Mouse (Mus musculus): ENCODE measurements around the gene Gtpbp1. TPM values are rescaled to one million over a fixed set of nuclear protein-coding genes. Genes with fewer than 3 reads are reported as not detected.

The Gtpbp1 gene
- 41.4 and 45.5 TPM in 2 replicates for polyA plus RNA-seq (2016; fragmentation: Nextera tagmentation; extraction: Ambion mirVana)

GRCm38 (mm10) chr15:79690426-79691022, at the start of gene Gtpbp1:
TSS of gene Gtpbp1 (plus strand) at chr15:79690845.
- Histone ChIP-seq H3K27ac (peak within 1 kb of the TSS; percentile 94), H3K4me1 (peaks cover 48% of the 10 kb centered on the region), H3K9me3 (replicated peaks) (no peaks in the 10 kb centered on the region), H3K9ac (peak within 1 kb of the TSS; percentile 81), H3K36me3 (0 out of 2 replicates have a peak, but pooled peaks cover 5% of the 10 kb centered on the region), H3K4me2 (replicated peaks) (peak within 1 kb of the TSS; percentile 90), H3K4me3 (peak within 1 kb of the TSS; percentile 93), H3K27me3 (no peaks in the 10 kb centered on the region)
- WGBS, result under 1% methylated on average over 45 of the region's 45 CpGs
- peak; percentile 97 for ATAC-seq (ENCODE audit: low FRiP score)

DNA sequence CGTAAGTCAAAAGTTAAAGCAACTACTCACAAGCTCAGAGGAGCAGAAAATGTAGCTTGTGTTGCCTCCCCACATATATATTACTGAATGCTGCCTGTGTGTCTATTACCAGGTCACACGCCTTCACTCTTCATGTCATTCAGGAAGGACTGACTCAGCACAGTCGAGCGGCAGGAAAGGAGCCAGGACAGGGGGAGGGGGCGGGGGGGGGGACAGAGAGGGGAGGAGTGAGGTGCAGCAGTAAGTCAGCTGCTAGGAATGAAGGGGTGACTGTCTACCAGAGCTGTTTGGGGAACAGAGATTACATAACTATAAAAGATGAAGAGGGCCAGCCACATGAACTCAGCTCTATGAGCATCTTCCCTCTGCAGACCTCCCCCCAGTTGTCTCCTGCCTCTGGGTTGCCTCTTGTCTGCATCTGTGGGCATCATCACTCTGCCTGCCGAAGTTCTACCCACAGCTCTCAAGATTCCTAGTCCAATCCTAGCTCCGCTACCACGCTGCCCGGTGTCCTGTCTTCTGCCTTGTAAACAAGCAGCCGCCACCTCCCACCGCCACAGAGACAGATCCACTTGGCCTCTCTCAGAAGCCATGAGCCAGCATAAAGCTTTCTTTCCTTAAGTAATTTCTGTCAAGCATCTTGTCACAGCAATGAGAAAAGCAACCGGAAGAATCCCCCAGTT, 49.4 kb upstream of the Gtpbp1 start:
- Histone ChIP-seq H3K4me1 (no peaks in the 10 kb centered on the region), H3K4me3 (no peak overlapping the region), H3K27me3 (no peaks in the 10 kb centered on the region), H3K9ac (no peak overlapping the region), H3K27ac (no peak overlapping the region), H3K9me3 (replicated peaks) (no peaks in the 10 kb centered on the region), H3K36me3 (peaks cover 67% of the 10 kb centered on the region), H3K4me2 (replicated peaks) (no peak overlapping the region)
- WGBS, result 84% methylated on average over 12 of the region's 12 CpGs
- ATAC-seq (ENCODE audit: low FRiP score), result no peak

- WGBS, result 88% methylated on average over 2 of the region's 2 CpGs
- Histone ChIP-seq H3K27me3 (no peaks in the 10 kb centered on the region), H3K9me3 (replicated peaks) (no peaks in the 10 kb centered on the region), H3K27ac (no peak overlapping the region), H3K9ac (no peak overlapping the region), H3K4me2 (replicated peaks) (no peak overlapping the region), H3K4me1 (no peaks in the 10 kb centered on the region), H3K36me3 (peaks cover 67% of the 10 kb centered on the region), H3K4me3 (no peak overlapping the region)
- ATAC-seq (ENCODE audit: low FRiP score), result no peak
Observed at GRCm38 (mm10) chr15:79645483-79645882, 45.2 kb upstream of the Gtpbp1 start.

- peaks cover 50% of the 10 kb centered on the region for H3K36me3 ChIP-seq
- H3K9me3 ChIP-seq (replicated peaks), result no peaks in the 10 kb centered on the region
- no peak overlapping the region for H3K4me3 ChIP-seq
- H3K4me1 ChIP-seq, result no peaks in the 10 kb centered on the region
- no peaks in the 10 kb centered on the region for H3K27me3 ChIP-seq
- WGBS, result 91% methylated on average over 12 of the region's 12 CpGs
- no peak overlapping the region for H3K9ac ChIP-seq
- no peak for ATAC-seq (ENCODE audit: low FRiP score)
- H3K27ac ChIP-seq, result no peak overlapping the region
- H3K4me2 ChIP-seq (replicated peaks), result no peak overlapping the region
Observed at GRCm38 (mm10) chr15:79648130-79648529, 42.5 kb upstream of the Gtpbp1 start.

GRCm38 (mm10) chr15:79650569-79650968, 40.1 kb upstream of the Gtpbp1 start:
- no peak overlapping the region for H3K9ac ChIP-seq
- no peak overlapping the region for H3K4me3 ChIP-seq
- H3K4me1 ChIP-seq, result no peaks in the 10 kb centered on the region
- peaks cover 42% of the 10 kb centered on the region for H3K36me3 ChIP-seq
- no peak overlapping the region for H3K4me2 ChIP-seq (replicated peaks)
- no peak overlapping the region for H3K27ac ChIP-seq
- no peaks in the 10 kb centered on the region for H3K27me3 ChIP-seq
- H3K9me3 ChIP-seq (replicated peaks), result no peaks in the 10 kb centered on the region
- no peak for ATAC-seq (ENCODE audit: low FRiP score)

DNA sequence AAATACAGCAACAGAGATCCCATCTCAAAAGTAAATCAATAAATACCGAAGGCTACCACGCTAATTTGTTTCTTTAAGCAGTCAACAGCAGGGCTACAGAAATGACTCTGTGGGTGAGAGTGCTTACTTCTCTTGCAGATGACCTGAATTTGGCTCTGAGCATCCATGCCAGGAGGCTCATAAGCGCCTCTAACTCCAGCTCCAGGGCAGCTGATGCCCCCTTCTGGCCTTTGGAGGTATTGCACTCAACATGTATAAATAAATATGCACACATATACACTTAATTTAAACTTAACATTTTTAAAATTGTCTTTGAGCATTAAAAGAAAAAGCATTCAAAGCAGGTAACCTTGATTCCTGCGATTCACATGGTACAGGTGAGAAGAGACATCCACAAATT, 39.2 kb upstream of the Gtpbp1 start:
- Histone ChIP-seq H3K4me1 (no peaks in the 10 kb centered on the region), H3K9ac (no peak overlapping the region), H3K36me3 (peaks cover 37% of the 10 kb centered on the region), H3K4me2 (replicated peaks) (no peak overlapping the region), H3K9me3 (replicated peaks) (no peaks in the 10 kb centered on the region), H3K27ac (no peak overlapping the region), H3K4me3 (no peak overlapping the region), H3K27me3 (no peaks in the 10 kb centered on the region)
- 75% methylated on average over 4 of the region's 4 CpGs for WGBS
- ATAC-seq (ENCODE audit: low FRiP score), result no peak

DNA sequence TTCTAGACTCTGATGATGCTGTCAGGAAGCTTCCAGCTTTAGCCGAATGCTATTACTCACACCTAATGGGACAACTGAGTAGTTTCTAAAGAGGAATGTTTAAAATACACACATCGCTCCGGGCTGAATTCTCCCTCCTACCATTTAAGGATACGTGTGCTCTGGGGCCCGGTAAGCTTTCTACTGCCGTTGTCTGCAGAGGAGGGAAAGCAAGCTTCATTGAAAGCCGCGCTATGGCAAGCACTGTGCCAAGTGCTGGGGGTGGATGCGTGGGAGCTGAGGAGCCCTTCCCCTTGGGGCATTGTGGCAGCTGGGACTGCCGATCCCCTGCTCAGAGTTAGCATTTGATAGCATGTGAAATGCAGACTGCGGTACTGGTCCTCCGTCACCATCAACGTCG, 34.2 kb upstream of the Gtpbp1 start:
- Histone ChIP-seq H3K9ac (no peak overlapping the region), H3K4me1 (peaks cover 7% of the 10 kb centered on the region), H3K9me3 (replicated peaks) (no peaks in the 10 kb centered on the region), H3K36me3 (peaks cover 8% of the 10 kb centered on the region; the same call in 1 of the 2 replicates), H3K27me3 (no peaks in the 10 kb centered on the region), H3K4me2 (replicated peaks) (no peak overlapping the region), H3K4me3 (no peak overlapping the region), H3K27ac (no peak overlapping the region)
- WGBS, result 91% methylated on average over 14 of the region's 14 CpGs
- ATAC-seq (ENCODE audit: low FRiP score), result no peak

DNA sequence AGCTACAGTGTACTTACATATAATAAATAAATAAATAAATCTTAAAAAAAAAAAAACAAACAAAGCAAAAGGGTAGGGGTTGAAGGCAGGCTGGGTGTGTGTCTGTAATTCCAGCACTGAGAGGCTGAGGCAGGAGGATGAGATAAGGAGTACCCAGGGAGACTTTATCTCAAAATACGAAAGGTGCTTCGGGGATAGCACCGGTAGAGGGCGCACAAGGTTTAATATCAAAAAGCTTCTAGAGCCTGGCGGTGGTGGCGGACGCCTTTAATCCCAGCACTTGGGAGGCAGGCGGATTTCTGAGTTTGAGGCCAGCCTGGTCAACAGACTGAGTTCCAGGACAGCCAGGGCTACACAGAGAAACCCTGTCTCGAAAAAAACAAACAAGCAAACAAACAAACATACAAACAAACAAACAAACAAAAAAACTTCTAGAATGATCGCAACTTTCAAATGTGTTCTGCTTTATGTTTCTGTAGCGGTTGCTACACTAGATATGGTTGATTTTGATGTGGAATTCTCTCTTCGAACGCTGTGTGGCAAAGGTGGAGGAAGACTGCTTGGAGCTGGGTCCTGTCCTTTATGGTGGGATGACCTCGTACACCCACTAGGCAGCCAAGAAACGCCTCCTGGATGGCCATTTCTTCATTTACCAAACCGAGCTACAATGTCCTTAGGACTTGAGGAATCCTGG, 32.7 kb upstream of the Gtpbp1 start:
- H3K4me2 ChIP-seq (replicated peaks), result peak overlapping the region; percentile 82
- 3% methylated on average over 16 of the region's 16 CpGs for WGBS
- H3K4me1 ChIP-seq, result peaks cover 7% of the 10 kb centered on the region
- H3K27me3 ChIP-seq, result no peaks in the 10 kb centered on the region
- no peaks in the 10 kb centered on the region; the same call in 1 of the 2 replicates for H3K9me3 ChIP-seq (replicated peaks)
- peak overlapping the region; percentile 85 for H3K9ac ChIP-seq
- peak overlapping the region; percentile 82 for H3K4me3 ChIP-seq
- ATAC-seq (ENCODE audit: low FRiP score), result peak; percentile 24
- H3K36me3 ChIP-seq, result peaks cover 16% of the 10 kb centered on the region
- H3K27ac ChIP-seq, result peak overlapping the region; percentile 95

DNA sequence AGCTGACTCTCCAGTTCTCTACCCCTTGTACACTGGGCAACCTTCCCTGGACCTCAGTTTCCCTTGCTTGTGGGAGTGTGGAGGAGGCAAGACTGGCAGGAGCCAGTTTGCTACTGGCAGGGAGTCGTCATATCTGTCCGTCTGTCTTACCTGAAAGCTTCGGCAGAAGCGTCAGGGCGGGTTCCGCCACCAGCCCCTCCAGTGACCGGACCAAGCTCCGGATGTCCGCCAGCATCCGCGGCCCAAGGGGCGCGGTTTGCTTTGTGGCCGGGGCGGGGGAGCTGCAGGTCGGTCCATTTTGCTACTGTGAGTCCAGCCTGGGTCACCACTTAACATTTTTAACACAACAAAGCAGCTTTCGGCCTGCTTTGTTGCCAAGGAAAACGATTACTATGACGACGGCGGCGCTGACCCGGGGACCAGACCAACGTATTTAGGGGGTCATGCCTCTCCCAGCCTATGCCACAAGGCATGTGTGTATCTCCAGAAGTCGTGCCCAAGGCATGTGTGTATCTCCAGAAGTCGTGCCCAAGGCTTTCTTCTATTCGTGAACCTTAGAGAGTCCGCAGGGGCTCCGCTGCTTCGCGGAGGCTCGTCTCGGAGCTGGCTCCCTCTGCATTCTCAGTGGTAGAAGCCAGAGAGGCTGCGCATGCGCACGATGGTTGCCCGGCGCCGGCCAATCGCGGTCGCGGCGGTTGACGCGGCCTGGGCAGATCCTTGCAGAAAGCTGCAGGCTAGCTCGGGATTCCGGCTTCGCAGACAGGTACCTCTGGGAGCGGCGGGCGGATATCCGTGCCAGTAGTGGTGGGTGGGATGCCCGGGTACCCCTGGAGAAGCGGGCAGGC, 31.9 kb upstream of the Gtpbp1 start, which contains the start of the genes Fam227a and Cby1:
Fam227a (minus strand) TSS at position 426 of the 845 bp plus-strand sequence.
Cby1 (plus strand) TSS at position 669 of the 845 bp plus-strand sequence.
- peak within 1 kb of the TSS; percentile 95 for H3K27ac ChIP-seq
- peak within 1 kb of the TSS; percentile 82 for H3K4me2 ChIP-seq (replicated peaks)
- peak within 1 kb of the TSS; percentile 85 for H3K9ac ChIP-seq
- peak within 1 kb of the TSS; percentile 82 for H3K4me3 ChIP-seq
- no peaks in the 10 kb centered on the region for H3K27me3 ChIP-seq
- ATAC-seq (ENCODE audit: low FRiP score), result peak; percentile 92
- no peaks in the 10 kb centered on the region; the same call in 1 of the 2 replicates for H3K9me3 ChIP-seq (replicated peaks)
- H3K36me3 ChIP-seq, result peaks cover 20% of the 10 kb centered on the region
- peaks cover 7% of the 10 kb centered on the region for H3K4me1 ChIP-seq
- under 1% methylated on average over 54 of the region's 55 CpGs for WGBS

- H3K4me3 ChIP-seq, result no peak overlapping the region
Observed at GRCm38 (mm10) chr15:79661852-79662251, 28.8 kb upstream of the Gtpbp1 start.

GRCm38 (mm10) chr15:79664666-79665065, 26.0 kb upstream of the Gtpbp1 start:
- H3K4me3 ChIP-seq, result no peak overlapping the region
- 92% methylated on average over 8 of the region's 8 CpGs for WGBS
- H3K4me1 ChIP-seq, result peaks cover 5% of the 10 kb centered on the region
- H3K9me3 ChIP-seq (replicated peaks), result no peaks in the 10 kb centered on the region; the same call in 1 of the 2 replicates
- no peak overlapping the region for H3K27ac ChIP-seq
- no peak overlapping the region for H3K4me2 ChIP-seq (replicated peaks)
- no peak for ATAC-seq (ENCODE audit: low FRiP score)
- H3K9ac ChIP-seq, result no peak overlapping the region
- H3K36me3 ChIP-seq, result peaks cover 42% of the 10 kb centered on the region
- no peaks in the 10 kb centered on the region for H3K27me3 ChIP-seq

More at GRCm38 (mm10) chr15:79661852-79662251, 28.8 kb upstream of the Gtpbp1 start:
- peaks cover 7% of the 10 kb centered on the region for H3K4me1 ChIP-seq
- H3K4me2 ChIP-seq (replicated peaks), result no peak overlapping the region
- ATAC-seq (ENCODE audit: low FRiP score), result no peak
- no peak overlapping the region for H3K27ac ChIP-seq
- no peaks in the 10 kb centered on the region; the same call in 1 of the 2 replicates for H3K9me3 ChIP-seq (replicated peaks)
- WGBS, result 70% methylated on average over 4 of the region's 4 CpGs
- no peaks in the 10 kb centered on the region for H3K27me3 ChIP-seq
- no peak overlapping the region for H3K9ac ChIP-seq
- H3K36me3 ChIP-seq, result peaks cover 34% of the 10 kb centered on the region

Data from hindbrain, embryonic 12.5 days (tissue).